Mouse (Mus musculus): ENCODE measurements around the gene Hint2. TPM values are rescaled to one million over a fixed set of nuclear protein-coding genes. Genes with fewer than 3 reads are reported as not detected.

The Hint2 gene
- total RNA-seq, 2 experiments from 2014 or later = 2.9 to 13.6 TPM

- ATAC-seq (replicated peaks; ENCODE audit: low FRiP score, poor library complexity, severe bottlenecking) = peak; percentile 72
Observed at GRCm38 (mm10) chr4:43613060-43613730, 43.1 kb downstream of the Hint2 start.

GRCm38 (mm10) chr4:43612534-43612933, 43.7 kb downstream of the Hint2 start:
- ATAC-seq (replicated peaks; ENCODE audit: low FRiP score, poor library complexity, severe bottlenecking) = peak; percentile 57; the same call in 1 of the 2 replicates

GRCm38 (mm10) chr4:43604751-43605685, 51.2 kb downstream of the Hint2 start:
- peak; percentile 96 for ATAC-seq (replicated peaks; ENCODE audit: low FRiP score, poor library complexity, severe bottlenecking)

Other genes with a start within 250 kb of the Hint2 start
- gene Fam166b, start 227.3 kb downstream of the Hint2 start, total RNA-seq (2015; ENCODE audit: low replicate concordance) = not detected in 2 replicates
- not detected in 2 replicates for gene Fam166b, start 227.3 kb downstream of the Hint2 start, total RNA-seq (2017; ENCODE audit: low replicate concordance)
- 1.7 and 2.3 TPM in 2 replicates for gene Tesk1, start 214.5 kb downstream of the Hint2 start, total RNA-seq (2015; ENCODE audit: low replicate concordance)
- 0.98 and 1.5 TPM in 2 replicates for gene Tesk1, start 214.5 kb downstream of the Hint2 start, total RNA-seq (2017; ENCODE audit: low replicate concordance)
- gene Cd72, start 201.8 kb downstream of the Hint2 start, total RNA-seq (2015; ENCODE audit: low replicate concordance) = 2.1 and 2.3 TPM in 2 replicates
- gene Cd72, start 201.8 kb downstream of the Hint2 start, total RNA-seq (2017; ENCODE audit: low replicate concordance) = 0.43 and 7.9 TPM in 2 replicates
- gene Sit1, start 172.7 kb downstream of the Hint2 start, total RNA-seq (2015; ENCODE audit: low replicate concordance) = not detected in 2 replicates
- gene Sit1, start 172.7 kb downstream of the Hint2 start, total RNA-seq (2017; ENCODE audit: low replicate concordance) = not detected in 2 replicates
- 4.6 and 17.1 TPM in 2 replicates for gene Ccdc107, start 163.6 kb downstream of the Hint2 start, total RNA-seq (2015; ENCODE audit: low replicate concordance)
- 5.2 and 36.1 TPM in 2 replicates for gene Ccdc107, start 163.6 kb downstream of the Hint2 start, total RNA-seq (2017; ENCODE audit: low replicate concordance)
- gene Arhgef39, start 156.8 kb downstream of the Hint2 start, total RNA-seq (2015; ENCODE audit: low replicate concordance) = 22.4 and 40.9 TPM in 2 replicates
- 18.0 and 29.2 TPM in 2 replicates for gene Arhgef39, start 156.8 kb downstream of the Hint2 start, total RNA-seq (2017; ENCODE audit: low replicate concordance)
- gene Car9, start 149.5 kb downstream of the Hint2 start, total RNA-seq (2015; ENCODE audit: low replicate concordance) = 0.63 TPM in 1 of 2 replicates, not detected in the other
- gene Car9, start 149.5 kb downstream of the Hint2 start, total RNA-seq (2017; ENCODE audit: low replicate concordance) = 0.56 and 0.77 TPM in 2 replicates
- not detected in 2 replicates for gene Tpm2, start 132.7 kb downstream of the Hint2 start, total RNA-seq (2015; ENCODE audit: low replicate concordance)
- gene Tpm2, start 132.7 kb downstream of the Hint2 start, total RNA-seq (2017; ENCODE audit: low replicate concordance) = 3.3 and 4.9 TPM in 2 replicates
- gene Creb3, start 94.1 kb downstream of the Hint2 start, total RNA-seq (2015; ENCODE audit: low replicate concordance) = 1.7 and 6.7 TPM in 2 replicates
- gene Creb3, start 94.1 kb downstream of the Hint2 start, total RNA-seq (2017; ENCODE audit: low replicate concordance) = 35.8 and 52.6 TPM in 2 replicates
- 47.8 and 86.3 TPM in 2 replicates for gene Tln1, start 93.8 kb downstream of the Hint2 start, total RNA-seq (2015; ENCODE audit: low replicate concordance)
- gene Tln1, start 93.8 kb downstream of the Hint2 start, total RNA-seq (2017; ENCODE audit: low replicate concordance) = 197 and 262 TPM in 2 replicates
- 8.6 and 10.6 TPM in 2 replicates for gene Rgp1, start 77.8 kb downstream of the Hint2 start, total RNA-seq (2015; ENCODE audit: low replicate concordance)
- gene Rgp1, start 77.8 kb downstream of the Hint2 start, total RNA-seq (2017; ENCODE audit: low replicate concordance) = 5.7 and 8.9 TPM in 2 replicates
- gene Gba2, start 77.6 kb downstream of the Hint2 start, total RNA-seq (2015; ENCODE audit: low replicate concordance) = 4.2 and 7.3 TPM in 2 replicates
- 7.4 and 12.0 TPM in 2 replicates for gene Gba2, start 77.6 kb downstream of the Hint2 start, total RNA-seq (2017; ENCODE audit: low replicate concordance)
- not detected in 2 replicates for gene Msmp, start 72.0 kb downstream of the Hint2 start, total RNA-seq (2015; ENCODE audit: low replicate concordance)
- gene Msmp, start 72.0 kb downstream of the Hint2 start, total RNA-seq (2017; ENCODE audit: low replicate concordance) = not detected in 2 replicates
- not detected in 2 replicates for gene Npr2, start 24.5 kb downstream of the Hint2 start, total RNA-seq (2015; ENCODE audit: low replicate concordance)
- gene Npr2, start 24.5 kb downstream of the Hint2 start, total RNA-seq (2017; ENCODE audit: low replicate concordance) = 1.9 TPM in 1 of 2 replicates, not detected in the other
- not detected in 2 replicates for gene Spag8, start 2.9 kb downstream of the Hint2 start, total RNA-seq (2015; ENCODE audit: low replicate concordance)
- gene Spag8, start 2.9 kb downstream of the Hint2 start, total RNA-seq (2017; ENCODE audit: low replicate concordance) = not detected in 2 replicates
- gene Tmem8b, start 12.5 kb upstream of the Hint2 start, total RNA-seq (2015; ENCODE audit: low replicate concordance) = 3.8 TPM in 1 of 2 replicates, not detected in the other
- gene Tmem8b, start 12.5 kb upstream of the Hint2 start, total RNA-seq (2017; ENCODE audit: low replicate concordance) = 0.42 TPM in 1 of 2 replicates, not detected in the other
- not detected in 2 replicates for gene Fam221b, start 12.7 kb upstream of the Hint2 start, total RNA-seq (2015; ENCODE audit: low replicate concordance)
- 0.70 TPM in 1 of 2 replicates, not detected in the other for gene Fam221b, start 12.7 kb upstream of the Hint2 start, total RNA-seq (2017; ENCODE audit: low replicate concordance)
- gene Olfr70, start 44.3 kb upstream of the Hint2 start, total RNA-seq (2015; ENCODE audit: low replicate concordance) = not detected in 2 replicates
- gene Olfr70, start 44.3 kb upstream of the Hint2 start, total RNA-seq (2017; ENCODE audit: low replicate concordance) = 0.70 TPM in 1 of 2 replicates, not detected in the other
- gene Olfr71, start 53.8 kb upstream of the Hint2 start, total RNA-seq (2015; ENCODE audit: low replicate concordance) = not detected in 2 replicates
- gene Olfr71, start 53.8 kb upstream of the Hint2 start, total RNA-seq (2017; ENCODE audit: low replicate concordance) = not detected in 2 replicates
- gene Hrct1, start 70.7 kb upstream of the Hint2 start, total RNA-seq (2015; ENCODE audit: low replicate concordance) = not detected in 2 replicates
- not detected in 2 replicates for gene Hrct1, start 70.7 kb upstream of the Hint2 start, total RNA-seq (2017; ENCODE audit: low replicate concordance)
- gene Spaar, start 73.6 kb upstream of the Hint2 start, total RNA-seq (2015; ENCODE audit: low replicate concordance) = not detected in 2 replicates
- not detected in 2 replicates for gene Spaar, start 73.6 kb upstream of the Hint2 start, total RNA-seq (2017; ENCODE audit: low replicate concordance)
- not detected in 2 replicates for gene Olfr159, start 114.5 kb upstream of the Hint2 start, total RNA-seq (2015; ENCODE audit: low replicate concordance)
- not detected in 2 replicates for gene Olfr159, start 114.5 kb upstream of the Hint2 start, total RNA-seq (2017; ENCODE audit: low replicate concordance)
- gene Olfr156, start 167.4 kb upstream of the Hint2 start, total RNA-seq (2015; ENCODE audit: low replicate concordance) = not detected in 2 replicates
- gene Olfr156, start 167.4 kb upstream of the Hint2 start, total RNA-seq (2017; ENCODE audit: low replicate concordance) = not detected in 2 replicates
- gene Olfr157, start 183.7 kb upstream of the Hint2 start, total RNA-seq (2015; ENCODE audit: low replicate concordance) = not detected in 2 replicates
- not detected in 2 replicates for gene Olfr157, start 183.7 kb upstream of the Hint2 start, total RNA-seq (2017; ENCODE audit: low replicate concordance)
- not detected in 2 replicates for gene Olfr155, start 195.1 kb upstream of the Hint2 start, total RNA-seq (2015; ENCODE audit: low replicate concordance)
- gene Olfr155, start 195.1 kb upstream of the Hint2 start, total RNA-seq (2017; ENCODE audit: low replicate concordance) = not detected in 2 replicates
- 1.2 and 5.4 TPM in 2 replicates for gene Reck, start 219.1 kb upstream of the Hint2 start, total RNA-seq (2015; ENCODE audit: low replicate concordance)
- gene Reck, start 219.1 kb upstream of the Hint2 start, total RNA-seq (2017; ENCODE audit: low replicate concordance) = 0.77 and 6.4 TPM in 2 replicates

All from erythroblast, adult 5-6 weeks (primary cell).